Mouse (Mus musculus): ENCODE measurements around the gene Tnfrsf19. TPM values are rescaled to one million over a fixed set of nuclear protein-coding genes. Genes with fewer than 3 reads are reported as not detected.

The Tnfrsf19 gene
- polyA plus RNA-seq, 1 experiment from 2014 or later, result 4.7 TPM

DNA sequence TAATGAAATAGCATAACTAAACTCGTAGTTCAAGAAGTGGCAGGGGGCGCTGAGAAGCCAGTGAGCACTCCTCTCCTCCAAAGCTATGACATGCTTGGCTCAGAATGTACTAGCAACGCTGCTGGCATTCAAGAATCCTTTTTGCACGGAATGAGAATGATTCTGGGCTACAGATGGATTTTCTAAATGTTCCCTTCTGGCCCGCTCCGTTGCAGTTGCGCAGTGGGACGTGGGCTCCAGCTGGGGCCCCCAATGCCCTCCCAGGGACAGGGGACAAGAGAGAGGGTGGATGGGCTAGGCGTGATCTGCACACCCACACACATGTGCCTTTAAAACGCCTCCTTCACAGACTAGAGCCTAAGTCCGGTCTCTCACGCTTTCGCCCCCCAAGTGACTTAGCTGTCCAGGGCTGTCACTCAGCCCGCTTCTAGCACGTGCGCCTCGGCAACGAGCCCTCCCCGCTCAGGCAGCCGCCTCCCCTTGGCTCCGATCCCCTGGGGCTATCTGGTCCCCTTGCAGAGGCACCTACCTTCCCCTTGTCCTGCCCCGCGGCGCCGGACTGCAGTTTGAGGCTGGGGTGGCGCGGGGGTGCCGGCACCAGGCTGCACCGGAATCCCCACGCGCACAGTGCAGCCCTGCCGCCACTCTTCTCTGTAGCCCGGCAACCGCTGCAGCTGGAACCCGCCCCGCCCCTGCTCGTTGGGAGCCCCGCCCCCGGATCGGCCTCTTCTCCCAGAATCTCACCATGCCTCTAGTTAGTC lies 8.8 kb downstream of the Tnfrsf19 start:
- WGBS, result under 1% methylated on average over 40 of the region's 40 CpGs
- H3K9me3 ChIP-seq (ENCODE audit: control insufficient read depth), result no peaks in the 10 kb centered on the region
- no peaks in the 10 kb centered on the region for H3K4me1 ChIP-seq (replicated peaks; ENCODE audit: control insufficient read depth, insufficient read depth, low read length)
- ATAC-seq, result peak; percentile 69
- H3K4me3 ChIP-seq (ENCODE audit: low read depth, low read length), result peak overlapping the region; percentile 50
- peak overlapping the region; percentile 98 for H3K4me2 ChIP-seq (replicated peaks; ENCODE audit: low read depth)
- H3K27me3 ChIP-seq (replicated peaks; ENCODE audit: control insufficient read depth, insufficient read depth, low read length), result 0 out of 2 replicates have a peak, but pooled peaks cover 3% of the 10 kb centered on the region
- 0 out of 2 replicates have a peak overlapping the region, but pooled peaks have one; percentile 22 for H3K9ac ChIP-seq (ENCODE audit: low read depth, low read length)
- TF ChIP-seq CTCF (IDR thresholded peaks at IDR 0.05; ENCODE audit: low read depth), result peak; percentile 36; the same call in 1 of the 2 replicates
- no peaks in the 10 kb centered on the region for H3K36me3 ChIP-seq (ENCODE audit: control insufficient read depth, insufficient read depth)
- no peak overlapping the region for H3K27ac ChIP-seq (ENCODE audit: low read depth, low read length)

DNA sequence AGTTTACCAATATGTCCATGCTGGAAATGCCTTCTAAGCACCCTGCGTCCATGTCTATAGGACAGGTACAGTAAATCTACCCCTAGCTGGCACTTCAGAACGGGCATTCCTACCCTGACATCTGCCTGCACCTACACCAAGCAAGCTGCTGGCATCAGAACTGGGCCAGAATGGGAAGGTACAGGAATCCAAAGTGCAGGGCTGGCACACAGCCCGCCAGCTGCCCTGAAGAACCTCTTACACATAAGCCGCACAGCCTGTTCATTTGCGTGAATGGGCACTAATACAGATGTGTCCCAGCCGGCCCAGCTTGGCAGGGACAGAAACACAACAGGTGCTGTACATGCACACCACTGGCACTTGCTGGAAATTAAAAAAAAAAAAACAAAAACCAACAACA lies 15.9 kb downstream of the Tnfrsf19 start:
- Histone ChIP-seq H3K27ac (ENCODE audit: low read depth, low read length) (no peak overlapping the region), H3K27me3 (replicated peaks; ENCODE audit: control insufficient read depth, insufficient read depth, low read length) (no peaks in the 10 kb centered on the region), H3K4me3 (ENCODE audit: low read depth, low read length) (no peak overlapping the region), H3K4me2 (replicated peaks; ENCODE audit: low read depth) (no peak overlapping the region), H3K9me3 (ENCODE audit: control insufficient read depth) (no peaks in the 10 kb centered on the region), H3K36me3 (ENCODE audit: control insufficient read depth, insufficient read depth) (no peaks in the 10 kb centered on the region), H3K4me1 (replicated peaks; ENCODE audit: control insufficient read depth, insufficient read depth, low read length) (no peaks in the 10 kb centered on the region), H3K9ac (ENCODE audit: low read depth, low read length) (no peak overlapping the region)
- 93% methylated on average over 6 of the region's 6 CpGs for WGBS
- TF ChIP-seq CTCF (IDR thresholded peaks at IDR 0.05; ENCODE audit: low read depth), result no peak
- ATAC-seq, result no peak

DNA sequence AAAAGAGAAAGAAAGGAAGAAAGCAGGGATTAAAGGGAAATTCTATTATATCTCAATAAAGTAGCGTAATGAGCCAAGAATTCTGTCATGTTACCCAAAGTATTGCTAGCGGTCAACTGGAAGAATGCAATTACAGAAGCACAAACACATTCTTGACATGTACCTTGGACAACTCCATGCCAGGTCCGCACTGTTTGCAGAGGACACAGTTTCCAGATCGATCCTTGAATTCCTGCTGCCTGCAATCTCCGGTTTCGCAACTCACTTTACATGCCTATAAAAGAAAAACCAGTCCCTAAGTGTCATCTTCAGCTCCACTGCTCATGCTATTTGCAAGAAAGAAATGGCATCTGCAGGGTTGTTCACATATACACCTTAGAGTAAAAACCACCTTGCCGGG lies 22.3 kb downstream of the Tnfrsf19 start:
- no peak overlapping the region for H3K4me2 ChIP-seq (replicated peaks; ENCODE audit: low read depth)
- no peak overlapping the region for H3K27ac ChIP-seq (ENCODE audit: low read depth, low read length)
- WGBS, result 78% methylated on average over 7 of the region's 7 CpGs
- no peak overlapping the region for H3K4me3 ChIP-seq (ENCODE audit: low read depth, low read length)
- ATAC-seq, result no peak
- no peaks in the 10 kb centered on the region for H3K36me3 ChIP-seq (ENCODE audit: control insufficient read depth, insufficient read depth)
- H3K9ac ChIP-seq (ENCODE audit: low read depth, low read length), result no peak overlapping the region
- no peaks in the 10 kb centered on the region for H3K4me1 ChIP-seq (replicated peaks; ENCODE audit: control insufficient read depth, insufficient read depth, low read length)
- TF ChIP-seq CTCF (IDR thresholded peaks at IDR 0.05; ENCODE audit: low read depth), result no peak
- H3K9me3 ChIP-seq (ENCODE audit: control insufficient read depth), result no peaks in the 10 kb centered on the region
- no peaks in the 10 kb centered on the region for H3K27me3 ChIP-seq (replicated peaks; ENCODE audit: control insufficient read depth, insufficient read depth, low read length)

DNA sequence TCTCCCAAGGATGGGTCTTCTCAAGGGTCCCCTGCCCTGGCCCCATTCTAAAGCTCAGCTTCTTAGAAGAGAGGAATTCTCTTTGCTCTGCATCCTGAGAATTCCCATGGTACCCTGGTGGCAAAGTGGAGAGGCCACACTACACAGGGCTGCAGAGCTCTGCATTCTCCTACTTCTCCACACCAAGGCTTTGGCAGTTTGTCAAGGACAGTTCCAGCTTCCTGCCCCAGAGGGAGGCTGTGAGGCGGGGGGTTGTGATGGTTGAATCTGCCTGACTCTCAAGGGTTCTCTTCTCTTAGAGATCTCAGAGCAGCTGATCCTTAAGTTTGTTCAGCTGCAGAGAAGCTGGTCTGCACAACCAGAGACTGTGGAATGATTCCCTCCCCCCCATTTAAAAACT lies 23.9 kb downstream of the Tnfrsf19 start:
- TF ChIP-seq CTCF (IDR thresholded peaks at IDR 0.05; ENCODE audit: low read depth), result 0 out of 2 replicates have a peak, but pooled peaks have one; percentile 5
- H3K4me2 ChIP-seq (replicated peaks; ENCODE audit: low read depth), result no peak overlapping the region
- H3K4me3 ChIP-seq (ENCODE audit: low read depth, low read length), result no peak overlapping the region
- no peak overlapping the region for H3K9ac ChIP-seq (ENCODE audit: low read depth, low read length)
- no peaks in the 10 kb centered on the region for H3K4me1 ChIP-seq (replicated peaks; ENCODE audit: control insufficient read depth, insufficient read depth, low read length)
- H3K27ac ChIP-seq (ENCODE audit: low read depth, low read length), result no peak overlapping the region
- no peaks in the 10 kb centered on the region for H3K36me3 ChIP-seq (ENCODE audit: control insufficient read depth, insufficient read depth)
- ATAC-seq, result no peak
- 84% methylated on average over 1 of the region's 1 CpGs for WGBS
- H3K27me3 ChIP-seq (replicated peaks; ENCODE audit: control insufficient read depth, insufficient read depth, low read length), result no peaks in the 10 kb centered on the region
- no peaks in the 10 kb centered on the region for H3K9me3 ChIP-seq (ENCODE audit: control insufficient read depth)

DNA sequence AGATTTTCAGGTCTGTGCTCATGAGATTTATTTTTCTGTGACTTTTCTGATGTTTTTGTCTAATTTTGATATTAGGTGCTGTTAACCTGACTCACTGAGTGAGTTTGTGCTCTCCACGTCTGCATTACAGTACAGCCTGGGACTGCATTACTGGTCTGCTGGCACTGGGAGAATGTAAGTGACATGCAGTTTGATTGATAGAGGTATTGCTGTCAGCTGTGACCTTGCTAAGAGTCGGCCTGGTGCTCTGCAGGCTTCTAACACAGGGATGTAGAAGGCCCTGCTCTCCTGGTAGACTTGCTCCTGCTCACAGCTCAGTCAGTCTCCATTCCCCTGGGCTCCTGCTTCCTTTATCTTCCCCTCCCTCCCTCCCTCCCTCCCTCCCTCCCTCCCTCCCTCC lies 25.3 kb downstream of the Tnfrsf19 start:
- 78% methylated on average over 2 of the region's 2 CpGs for WGBS
- Histone ChIP-seq H3K27me3 (replicated peaks; ENCODE audit: control insufficient read depth, insufficient read depth, low read length) (no peaks in the 10 kb centered on the region), H3K9me3 (ENCODE audit: control insufficient read depth) (no peaks in the 10 kb centered on the region), H3K9ac (ENCODE audit: low read depth, low read length) (no peak overlapping the region), H3K36me3 (ENCODE audit: control insufficient read depth, insufficient read depth) (no peaks in the 10 kb centered on the region), H3K4me2 (replicated peaks; ENCODE audit: low read depth) (no peak overlapping the region), H3K4me3 (ENCODE audit: low read depth, low read length) (no peak overlapping the region), H3K27ac (ENCODE audit: low read depth, low read length) (no peak overlapping the region), H3K4me1 (replicated peaks; ENCODE audit: control insufficient read depth, insufficient read depth, low read length) (no peaks in the 10 kb centered on the region)
- TF ChIP-seq CTCF (IDR thresholded peaks at IDR 0.05; ENCODE audit: low read depth), result no peak
- ATAC-seq, result no peak

DNA sequence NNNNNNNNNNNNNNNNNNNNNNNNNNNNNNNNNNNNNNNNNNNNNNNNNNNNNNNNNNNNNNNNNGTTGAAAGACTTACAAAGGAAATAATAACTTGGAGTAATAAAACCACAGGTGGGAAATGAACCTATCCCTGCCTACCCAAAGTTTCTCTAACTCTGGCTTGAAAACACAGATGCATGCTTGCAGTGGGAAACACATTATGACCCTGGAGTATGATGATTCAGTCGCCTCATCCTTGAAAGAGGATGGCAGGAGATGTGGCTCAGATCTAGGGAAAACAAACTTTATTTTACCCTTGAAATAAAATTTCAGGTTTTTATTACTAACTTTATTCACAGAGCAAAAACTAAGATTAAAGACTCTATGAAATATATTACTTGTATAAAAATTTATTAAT lies 26.4 kb downstream of the Tnfrsf19 start:
- no peaks in the 10 kb centered on the region for H3K36me3 ChIP-seq (ENCODE audit: control insufficient read depth, insufficient read depth)
- WGBS, result 93% methylated on average over 1 of the region's 1 CpGs
- H3K9me3 ChIP-seq (ENCODE audit: control insufficient read depth), result no peaks in the 10 kb centered on the region
- no peak for ATAC-seq
- H3K4me2 ChIP-seq (replicated peaks; ENCODE audit: low read depth), result no peak overlapping the region
- H3K4me1 ChIP-seq (replicated peaks; ENCODE audit: control insufficient read depth, insufficient read depth, low read length), result no peaks in the 10 kb centered on the region
- H3K27ac ChIP-seq (ENCODE audit: low read depth, low read length), result no peak overlapping the region
- H3K27me3 ChIP-seq (replicated peaks; ENCODE audit: control insufficient read depth, insufficient read depth, low read length), result no peaks in the 10 kb centered on the region
- H3K9ac ChIP-seq (ENCODE audit: low read depth, low read length), result no peak overlapping the region
- no peak for TF ChIP-seq CTCF (IDR thresholded peaks at IDR 0.05; ENCODE audit: low read depth)
- H3K4me3 ChIP-seq (ENCODE audit: low read depth, low read length), result no peak overlapping the region
